Mouse (Mus musculus) forebrain, embryonic 15.5 days (tissue): ENCODE results near the gene Gata2. TPM values are rescaled to one million over a fixed set of nuclear protein-coding genes. Genes with fewer than 3 reads are reported as not detected.

ENCODE experiments used
- ATAC-seq: fragments of 200-750 bp; cut with Nextera tagmentation; replicated peaks from 2 replicates; pipeline ENCODE4 v1.8.0; 2017; ENCODE audit warnings: mild to moderate bottlenecking, moderate TSS enrichment, moderate library complexity
- H3K27ac ChIP-seq: fragments of 300-500 bp; sonication (generic); replicated peaks from 2 replicates; pipeline ENCODE4 v1.5.1; 2015; ENCODE audit warnings: mild to moderate bottlenecking, inconsistent platforms
- H3K27me3 ChIP-seq: fragments of 300-500 bp; sonication (generic); 2 replicates; pipeline ENCODE4 v1.6.1; 2015; ENCODE audit warnings: inconsistent platforms
- H3K36me3 ChIP-seq: fragments of 300-500 bp; sonication (generic); 2 replicates; pipeline ENCODE4 v1.6.1; 2015; ENCODE audit warnings: mild to moderate bottlenecking, inconsistent platforms
- H3K4me1 ChIP-seq: fragments of 300-500 bp; sonication (generic); 2 replicates; pipeline ENCODE4 v1.6.1; 2015; ENCODE audit warnings: inconsistent platforms
- H3K4me2 ChIP-seq: fragments of 300-500 bp; sonication (generic); replicated peaks from 2 replicates; pipeline ENCODE4 v1.6.1; 2015; ENCODE audit warnings: mild to moderate bottlenecking, inconsistent platforms
- H3K4me3 ChIP-seq: fragments of 300-500 bp; sonication (generic); 2 replicates; pipeline ENCODE4 v1.5.1; 2015; ENCODE audit warnings: mild to moderate bottlenecking, inconsistent platforms
- H3K9ac ChIP-seq: fragments of 300-500 bp; sonication (generic); replicated peaks from 2 replicates; pipeline ENCODE4 v1.6.1; 2015; ENCODE audit warnings: mild to moderate bottlenecking, inconsistent platforms
- H3K9me3 ChIP-seq: fragments of 300-500 bp; sonication (generic); 2 replicates; pipeline ENCODE4 v1.6.1; 2016; ENCODE audit warnings: inconsistent platforms
- WGBS: fragments of 180-500 bp; shearing (Covaris S2); methylation state at CpG from one replicate; pipeline ENCODE4 v1.1.7; 2015; ENCODE audit warnings: mixed read lengths; 5-methylcytosine and 5-hydroxymethylcytosine counted together
- polyA plus RNA-seq: library from polyadenylated mRNA; unstranded; fragments of >200 nt; fragmentation: Nextera tagmentation; extraction: Ambion mirVana; gene quantifications from 2 replicates; pipeline ENCODE4 v1.2.1, GENCODE M21; 2015

Gata2 gene
- polyA plus RNA-seq, 1 experiment from 2014 or later = 2.7 TPM

DNA sequence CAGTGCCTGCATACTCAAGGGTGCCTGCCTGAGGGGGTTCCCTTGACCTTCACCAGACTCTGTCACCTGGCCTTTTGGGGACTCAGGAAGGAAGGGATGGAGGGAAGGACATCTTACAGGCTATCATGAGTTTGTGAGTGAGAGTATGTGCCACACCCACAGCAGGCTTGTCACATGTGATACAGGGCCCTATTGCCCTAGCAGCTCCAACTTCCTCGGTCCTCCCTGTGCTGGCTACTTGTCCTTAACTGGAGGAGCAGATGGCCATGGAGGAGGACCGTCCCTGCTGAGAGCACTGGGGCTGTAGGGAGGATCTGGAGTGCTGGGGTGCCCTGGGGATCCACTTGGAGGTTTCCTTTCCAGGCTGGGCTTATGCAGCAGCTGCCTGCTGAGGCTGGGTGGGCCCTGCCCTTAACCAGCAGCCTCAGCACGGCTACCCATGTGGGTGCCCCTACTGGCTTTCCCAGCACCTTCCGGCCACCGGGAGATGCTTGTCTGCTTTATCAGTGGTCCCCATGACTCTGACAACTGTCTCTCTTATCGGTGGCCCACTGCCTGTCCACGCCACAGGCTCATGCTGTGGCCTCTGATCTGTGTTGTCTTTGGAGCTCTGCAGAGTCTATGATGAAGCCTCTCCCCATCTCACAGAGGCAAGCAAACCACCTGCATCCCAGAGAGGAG lies 58.2 kb downstream of the Gata2 start:
- H3K27ac ChIP-seq = no peak overlapping the region
- no peaks in the 10 kb centered on the region for H3K9me3 ChIP-seq
- H3K4me2 ChIP-seq = no peak overlapping the region
- H3K36me3 ChIP-seq = no peaks in the 10 kb centered on the region
- H3K4me3 ChIP-seq = no peak overlapping the region
- H3K27me3 ChIP-seq = no peaks in the 10 kb centered on the region
- ATAC-seq = no peak
- no peaks in the 10 kb centered on the region for H3K4me1 ChIP-seq
- no peak overlapping the region for H3K9ac ChIP-seq
- WGBS = 80% methylated on average over 7 of the region's 7 CpGs

DNA sequence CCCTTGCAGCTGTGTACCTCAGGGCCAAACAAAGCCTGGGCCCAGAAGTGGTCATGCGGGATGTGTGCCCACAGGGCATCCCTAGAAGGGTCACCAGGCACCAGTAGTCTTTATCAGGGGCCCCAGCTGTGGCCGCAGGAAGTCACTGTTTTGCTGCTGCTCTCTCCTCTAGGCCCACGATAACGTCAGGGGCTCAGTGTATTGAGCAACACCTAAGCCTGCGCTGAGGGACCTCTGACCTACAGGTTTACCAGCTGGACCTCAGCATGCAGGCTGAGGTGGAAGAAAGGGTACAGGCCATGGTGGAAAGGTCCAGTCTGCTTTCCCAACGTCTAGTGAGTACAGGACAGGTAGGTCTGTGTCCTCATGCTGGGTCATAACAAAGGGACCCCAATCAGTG lies 60.4 kb downstream of the Gata2 start:
- Histone ChIP-seq H3K4me2 (no peak overlapping the region), H3K9ac (no peak overlapping the region), H3K36me3 (no peaks in the 10 kb centered on the region), H3K9me3 (no peaks in the 10 kb centered on the region), H3K4me3 (no peak overlapping the region), H3K27ac (no peak overlapping the region), H3K4me1 (no peaks in the 10 kb centered on the region), H3K27me3 (no peaks in the 10 kb centered on the region)
- 81% methylated on average over 6 of the region's 6 CpGs for WGBS
- no peak for ATAC-seq

DNA sequence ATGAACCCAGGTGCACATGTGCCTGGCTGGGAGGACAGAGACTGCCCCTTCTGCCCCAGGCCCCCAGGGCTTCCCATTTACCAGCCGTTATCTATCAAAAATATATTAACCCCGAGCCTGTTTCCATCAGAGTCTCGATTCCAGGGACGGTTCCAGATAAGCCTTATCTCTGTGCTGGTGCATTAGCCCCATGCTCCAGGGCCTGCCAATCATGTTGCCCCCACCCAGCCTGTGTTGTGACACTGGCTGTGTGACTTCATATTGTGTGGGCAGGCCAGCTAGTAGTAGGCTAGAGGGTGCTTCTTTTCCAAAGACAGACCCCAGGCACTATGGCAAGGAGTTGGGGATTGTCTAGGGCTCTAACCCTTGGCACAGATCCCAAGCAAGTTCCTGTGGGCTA lies 61.7 kb downstream of the Gata2 start:
- no peak overlapping the region for H3K27ac ChIP-seq
- WGBS = 92% methylated on average over 4 of the region's 4 CpGs
- no peaks in the 10 kb centered on the region for H3K4me1 ChIP-seq
- no peaks in the 10 kb centered on the region for H3K9me3 ChIP-seq
- no peaks in the 10 kb centered on the region for H3K36me3 ChIP-seq
- no peak overlapping the region for H3K4me3 ChIP-seq
- H3K9ac ChIP-seq = no peak overlapping the region
- no peaks in the 10 kb centered on the region for H3K27me3 ChIP-seq
- no peak overlapping the region for H3K4me2 ChIP-seq
- no peak for ATAC-seq

Other genes with a start within 250 kb of the Gata2 start
- 50.3 and 70.8 TPM in 2 replicates for gene H1fx, start 212.3 kb upstream of the Gata2 start, polyA plus RNA-seq
- gene Rab7, start 148.6 kb upstream of the Gata2 start, polyA plus RNA-seq = 295 and 302 TPM in 2 replicates
- gene Rpn1, start 109.4 kb upstream of the Gata2 start, polyA plus RNA-seq = 246 and 262 TPM in 2 replicates
- gene Dnajb8, start 28.4 kb downstream of the Gata2 start, polyA plus RNA-seq = not detected in 2 replicates